Mouse (Mus musculus) left cerebral cortex, postnatal 4 days (tissue): ENCODE data around the gene Retreg3. TPM values are rescaled to one million over a fixed set of nuclear protein-coding genes. Genes with fewer than 3 reads are reported as not detected.
"Not testable (repeated sequence)": the region's sequence is repeated elsewhere in the genome, so short reads cannot be mapped to it uniquely, and the experiment has no call there.

Experiments
- DNase-seq: peaks from one replicate; pipeline ENCODE4 v3.0.0-alpha.2; 2022
- intact Hi-C: fragments of 180-260 bp; cut with DNase I; formaldehyde crosslinking; loops from one replicate; pipeline ENCODE4 v1.15.1; 2025
- total RNA-seq, 2 experiments: library from RNA; stranded (reverse); gene quantifications; 2 replicates each; pipeline ENCODE4 v1.2.3; 2021

Retreg3 gene
- total RNA-seq, 2 experiments from 2014 or later, result 48.9 to 49.2 TPM

- intact Hi-C loops, result no loop called here
Measured at GRCm38 (mm10) chr11:101149178-101150105, 29.7 kb upstream of the Retreg3 start.

GRCm38 (mm10) chr11:101148751-101149150, 29.1 kb upstream of the Retreg3 start:
- DNase-seq, result no peak
- intact Hi-C loops, result no loop called here

More at GRCm38 (mm10) chr11:101149178-101150105, 29.7 kb upstream of the Retreg3 start:
- no peak for DNase-seq

GRCm38 (mm10) chr11:101146377-101146776, 26.7 kb upstream of the Retreg3 start:
- intact Hi-C loops, result no loop called here
- peak; percentile 66 for DNase-seq

GRCm38 (mm10) chr11:101143338-101144225, 23.9 kb upstream of the Retreg3 start:
- intact Hi-C loops, result no loop called here
- DNase-seq, result peak; percentile 59

GRCm38 (mm10) chr11:101142215-101142967, 22.7 kb upstream of the Retreg3 start:
- no peak for DNase-seq
- intact Hi-C loops, result no loop called here

GRCm38 (mm10) chr11:101141088-101141487, 21.4 kb upstream of the Retreg3 start:
- intact Hi-C loops, result no loop called here
- no peak for DNase-seq

GRCm38 (mm10) chr11:101140164-101140819, 20.6 kb upstream of the Retreg3 start:
- intact Hi-C loops, result no loop called here
- no peak for DNase-seq

GRCm38 (mm10) chr11:101138536-101139181, 19.0 kb upstream of the Retreg3 start:
- DNase-seq, result no peak
- intact Hi-C loops, result no loop called here

- DNase-seq, result no peak
- intact Hi-C loops, result no loop called here
Measured at GRCm38 (mm10) chr11:101137000-101137399, 17.3 kb upstream of the Retreg3 start.

- DNase-seq, result no peak
- intact Hi-C loops, result no loop called here
Measured at GRCm38 (mm10) chr11:101134217-101134865, 14.6 kb upstream of the Retreg3 start.

- intact Hi-C loops, result no loop called here
- no peak for DNase-seq
Measured at GRCm38 (mm10) chr11:101133037-101133436, 13.3 kb upstream of the Retreg3 start.

GRCm38 (mm10) chr11:101131701-101132100, 12.0 kb upstream of the Retreg3 start:
- intact Hi-C loops, result no loop called here
- DNase-seq, result peak; percentile 59

- intact Hi-C loops, result no loop called here
- DNase-seq, result peak; percentile 34
Measured at GRCm38 (mm10) chr11:101131187-101131586, 11.5 kb upstream of the Retreg3 start.

- intact Hi-C loops, result no loop called here
- DNase-seq, result no peak
Measured at GRCm38 (mm10) chr11:101130056-101130756, 10.5 kb upstream of the Retreg3 start.

GRCm38 (mm10) chr11:101128996-101129577, 9.4 kb upstream of the Retreg3 start:
- intact Hi-C loops, result no loop called here

GRCm38 (mm10) chr11:101127075-101127474, 7.4 kb upstream of the Retreg3 start:
- intact Hi-C loops, result no loop called here
- no peak for DNase-seq

More at GRCm38 (mm10) chr11:101128996-101129577, 9.4 kb upstream of the Retreg3 start:
- peak; percentile 53 for DNase-seq

GRCm38 (mm10) chr11:101125008-101125407, 5.3 kb upstream of the Retreg3 start:
- intact Hi-C loops, DNase-seq: not testable (repeated sequence)

GRCm38 (mm10) chr11:101124494-101124893, 4.8 kb upstream of the Retreg3 start:
- intact Hi-C loops, DNase-seq: not testable (repeated sequence)
